Mouse (Mus musculus): Measurements from ENCODE around the gene Myo15b. TPM values are rescaled to one million over a fixed set of nuclear protein-coding genes. Genes with fewer than 3 reads are reported as not detected.

Myo15b gene
- not detected for polyA plus RNA-seq (2012; fragmentation: generic; extraction: Trizol)
- long read RNA-seq, experiment 1, result 0 reads
- long read RNA-seq, experiment 2, partial matches to known transcripts, result 0 of 1 reads
- long read RNA-seq, experiment 2, other reads (novel, unspliced or antisense), result 1 of 1 reads

DNA sequence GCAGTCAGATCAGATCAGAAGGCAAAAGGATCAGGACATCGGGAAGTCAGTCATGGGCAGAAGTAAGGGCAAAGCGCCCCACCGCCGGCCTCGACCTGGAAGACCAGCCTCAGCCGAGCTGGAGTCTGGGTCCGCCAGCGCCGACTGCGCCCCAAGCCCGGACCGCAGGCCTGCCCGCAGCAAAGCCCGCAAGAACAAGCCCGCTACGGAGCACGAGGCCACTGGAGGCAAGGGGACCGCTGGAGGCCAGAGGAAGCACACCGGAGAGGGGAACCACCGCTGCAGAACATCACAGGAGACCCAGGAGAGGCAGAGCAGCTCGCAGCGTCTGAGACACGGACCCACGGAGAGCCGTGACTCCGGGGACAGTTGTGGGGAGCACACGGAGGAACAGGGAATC, at the start of gene Myo15b:
Myo15b (plus strand) TSS at position 53 of the 400 bp plus-strand sequence.
- TF ChIP-seq CEBPB (IDR thresholded peaks at IDR 0.05; ENCODE audit: low read depth), result no peak
- no peak for TF ChIP-seq MYOD1 (IDR thresholded peaks at IDR 0.05; ENCODE audit: control insufficient read depth, insufficient read length, low read depth)
- no peak for TF ChIP-seq FOSL1 (IDR thresholded peaks at IDR 0.05; ENCODE audit: insufficient read depth, low read length, poor library complexity, severe bottlenecking)
- TF ChIP-seq USF1 (IDR thresholded peaks at IDR 0.05; ENCODE audit: low read depth), result no peak
- Histone ChIP-seq H3K27me3 (ENCODE audit: control insufficient read depth, insufficient read depth, insufficient read length) (peaks cover 77% of the 10 kb centered on the region), H3K79me3 (ENCODE audit: low read depth) (no peaks in the 10 kb centered on the region), H3K36me3 (ENCODE audit: control insufficient read depth, insufficient read depth) (no peaks in the 10 kb centered on the region), H3K4me3 (ENCODE audit: insufficient read depth, poor library complexity, severe bottlenecking) (no peak within 1 kb of the TSS), H3ac (ENCODE audit: control insufficient read depth, insufficient read length, low read depth) (no peak within 1 kb of the TSS), H3K79me2 (ENCODE audit: control insufficient read depth, insufficient read depth) (no peaks in the 10 kb centered on the region)

DNA sequence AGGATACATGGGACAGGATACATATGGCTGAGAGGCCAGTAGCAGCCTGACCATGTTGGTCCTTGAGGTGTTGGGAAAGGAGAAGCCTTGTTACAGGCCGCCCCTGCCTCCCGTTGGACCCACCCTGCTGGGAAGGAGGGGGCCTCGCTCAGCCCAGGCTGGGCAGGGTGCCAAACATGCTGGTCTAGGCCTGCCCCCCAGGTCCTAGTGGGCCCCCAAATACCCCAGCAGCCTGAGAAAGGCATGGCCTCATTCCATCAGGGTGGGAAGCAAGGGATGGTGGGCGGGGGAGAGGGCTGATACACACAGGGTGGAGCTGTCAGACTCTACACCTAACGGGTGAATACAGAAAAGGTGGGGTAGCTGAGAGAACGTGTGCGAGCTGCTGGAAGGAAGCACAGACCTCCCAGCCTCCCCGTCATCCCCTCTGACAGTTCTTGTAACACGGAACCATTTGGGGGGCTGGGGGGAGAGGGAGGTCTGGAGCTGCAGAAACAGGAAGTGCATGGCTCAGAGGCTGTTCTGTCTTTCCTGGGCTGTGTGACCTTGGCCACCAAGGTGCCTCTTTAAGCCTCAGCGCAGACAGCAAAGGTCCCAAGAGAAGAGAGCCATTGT, 49.4 kb upstream of the Myo15b start:
- TF ChIP-seq FOSL1 (IDR thresholded peaks at IDR 0.05; ENCODE audit: insufficient read depth, low read length, poor library complexity, severe bottlenecking) (no peak), MYOD1 (IDR thresholded peaks at IDR 0.05; ENCODE audit: control insufficient read depth, insufficient read length, low read depth) (no peak), USF1 (IDR thresholded peaks at IDR 0.05; ENCODE audit: low read depth) (no peak), MAX (IDR thresholded peaks at IDR 0.05) (no peak), MYOG (IDR thresholded peaks at IDR 0.05; ENCODE audit: control insufficient read depth, extremely low read depth, insufficient read length) (no peak), CTCF (IDR thresholded peaks at IDR 0.05; ENCODE audit: control insufficient read depth, insufficient read depth, insufficient read length) (no peak), CEBPB (IDR thresholded peaks at IDR 0.05; ENCODE audit: low read depth) (no peak)
- Histone ChIP-seq H3ac (ENCODE audit: control insufficient read depth, insufficient read length, low read depth) (no peak overlapping the region), H3K79me2 (ENCODE audit: control insufficient read depth, insufficient read depth) (no peaks in the 10 kb centered on the region), H3K79me3 (ENCODE audit: low read depth) (peaks cover 2% of the 10 kb centered on the region), H3K4me3 (ENCODE audit: insufficient read depth, poor library complexity, severe bottlenecking) (no peak overlapping the region), H3K27me3 (ENCODE audit: control insufficient read depth, insufficient read depth, insufficient read length) (no peaks in the 10 kb centered on the region), H3K36me3 (ENCODE audit: control insufficient read depth, insufficient read depth) (peaks cover 12% of the 10 kb centered on the region)

DNA sequence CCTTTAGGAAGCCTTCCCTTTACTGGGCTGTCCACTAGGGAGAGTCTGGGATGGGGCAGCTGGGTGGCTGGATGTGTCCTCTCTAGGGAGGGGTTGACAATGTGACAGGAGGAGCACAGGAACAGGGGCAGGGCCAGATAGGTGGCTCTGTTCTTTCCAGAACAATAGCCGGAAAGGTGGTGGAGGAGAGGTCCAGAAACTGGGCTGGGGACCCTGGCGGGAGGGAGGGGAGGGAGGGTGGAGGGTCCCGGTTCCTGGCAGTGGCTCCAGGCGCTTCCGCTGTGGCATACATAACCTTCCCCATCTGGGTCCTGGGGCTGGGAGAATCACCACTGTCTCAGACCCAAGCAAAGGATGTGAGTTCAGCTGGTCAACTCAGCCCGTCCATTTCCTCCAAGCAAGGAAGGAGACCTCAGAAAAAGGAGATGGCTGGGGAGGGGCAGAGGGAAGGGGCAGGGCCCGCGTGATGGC, 48.9 kb upstream of the Myo15b start:
- H3K4me3 ChIP-seq (ENCODE audit: insufficient read depth, poor library complexity, severe bottlenecking), result no peak overlapping the region
- H3K79me3 ChIP-seq (ENCODE audit: low read depth), result peaks cover 2% of the 10 kb centered on the region
- H3K79me2 ChIP-seq (ENCODE audit: control insufficient read depth, insufficient read depth), result no peaks in the 10 kb centered on the region
- H3ac ChIP-seq (ENCODE audit: control insufficient read depth, insufficient read length, low read depth), result no peak overlapping the region
- no peak for TF ChIP-seq FOSL1 (IDR thresholded peaks at IDR 0.05; ENCODE audit: insufficient read depth, low read length, poor library complexity, severe bottlenecking)
- no peak for TF ChIP-seq MYOG (IDR thresholded peaks at IDR 0.05; ENCODE audit: control insufficient read depth, extremely low read depth, insufficient read length)
- no peak for TF ChIP-seq USF1 (IDR thresholded peaks at IDR 0.05; ENCODE audit: low read depth)
- no peak for TF ChIP-seq MYOD1 (IDR thresholded peaks at IDR 0.05; ENCODE audit: control insufficient read depth, insufficient read length, low read depth)
- TF ChIP-seq MAX (IDR thresholded peaks at IDR 0.05), result no peak
- TF ChIP-seq CEBPB (IDR thresholded peaks at IDR 0.05; ENCODE audit: low read depth), result no peak
- no peak for TF ChIP-seq CTCF (IDR thresholded peaks at IDR 0.05; ENCODE audit: control insufficient read depth, insufficient read depth, insufficient read length)
- H3K36me3 ChIP-seq (ENCODE audit: control insufficient read depth, insufficient read depth), result peaks cover 10% of the 10 kb centered on the region
- H3K27me3 ChIP-seq (ENCODE audit: control insufficient read depth, insufficient read depth, insufficient read length), result no peaks in the 10 kb centered on the region

DNA sequence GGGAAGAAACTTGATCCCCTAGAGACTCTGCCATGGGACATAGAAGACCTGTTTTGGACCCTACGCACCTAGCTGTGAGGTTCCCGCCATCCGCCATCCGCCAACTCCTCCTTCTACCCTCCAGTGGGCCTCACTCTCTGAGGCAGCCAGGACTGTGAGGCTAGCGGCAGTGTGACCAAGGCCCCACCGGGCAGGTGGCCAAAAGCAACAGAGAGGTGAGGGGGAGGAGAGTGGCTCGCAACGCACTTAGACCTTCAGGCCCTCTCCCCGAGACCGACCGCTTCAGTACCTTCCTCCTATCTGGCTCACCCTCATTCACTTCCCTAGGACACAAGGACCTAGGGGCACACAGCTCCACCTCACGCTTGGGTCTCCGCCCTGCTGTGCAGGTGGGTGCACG, 47.8 kb upstream of the Myo15b start:
- no peak overlapping the region for H3K4me3 ChIP-seq (ENCODE audit: insufficient read depth, poor library complexity, severe bottlenecking)
- peaks cover 3% of the 10 kb centered on the region for H3K79me3 ChIP-seq (ENCODE audit: low read depth)
- no peak overlapping the region for H3ac ChIP-seq (ENCODE audit: control insufficient read depth, insufficient read length, low read depth)
- H3K36me3 ChIP-seq (ENCODE audit: control insufficient read depth, insufficient read depth), result peaks cover 2% of the 10 kb centered on the region
- TF ChIP-seq MYOG (IDR thresholded peaks at IDR 0.05; ENCODE audit: control insufficient read depth, extremely low read depth, insufficient read length) (no peak), CTCF (IDR thresholded peaks at IDR 0.05; ENCODE audit: control insufficient read depth, insufficient read depth, insufficient read length) (no peak), MYOD1 (IDR thresholded peaks at IDR 0.05; ENCODE audit: control insufficient read depth, insufficient read length, low read depth) (no peak), FOSL1 (IDR thresholded peaks at IDR 0.05; ENCODE audit: insufficient read depth, low read length, poor library complexity, severe bottlenecking) (no peak), MAX (IDR thresholded peaks at IDR 0.05) (no peak), CEBPB (IDR thresholded peaks at IDR 0.05; ENCODE audit: low read depth) (no peak), USF1 (IDR thresholded peaks at IDR 0.05; ENCODE audit: low read depth) (no peak)
- no peaks in the 10 kb centered on the region for H3K27me3 ChIP-seq (ENCODE audit: control insufficient read depth, insufficient read depth, insufficient read length)
- H3K79me2 ChIP-seq (ENCODE audit: control insufficient read depth, insufficient read depth), result peaks cover 5% of the 10 kb centered on the region

- Histone ChIP-seq H3K79me3 (ENCODE audit: low read depth) (peaks cover 3% of the 10 kb centered on the region), H3K27me3 (ENCODE audit: control insufficient read depth, insufficient read depth, insufficient read length) (no peaks in the 10 kb centered on the region), H3K36me3 (ENCODE audit: control insufficient read depth, insufficient read depth) (no peaks in the 10 kb centered on the region), H3K4me3 (ENCODE audit: insufficient read depth, poor library complexity, severe bottlenecking) (no peak overlapping the region), H3ac (ENCODE audit: control insufficient read depth, insufficient read length, low read depth) (no peak overlapping the region), H3K79me2 (ENCODE audit: control insufficient read depth, insufficient read depth) (peaks cover 8% of the 10 kb centered on the region)
- TF ChIP-seq MYOD1 (IDR thresholded peaks at IDR 0.05; ENCODE audit: control insufficient read depth, insufficient read length, low read depth) (no peak), USF1 (IDR thresholded peaks at IDR 0.05; ENCODE audit: low read depth) (no peak), FOSL1 (IDR thresholded peaks at IDR 0.05; ENCODE audit: insufficient read depth, low read length, poor library complexity, severe bottlenecking) (no peak), MAX (IDR thresholded peaks at IDR 0.05) (no peak), MYOG (IDR thresholded peaks at IDR 0.05; ENCODE audit: control insufficient read depth, extremely low read depth, insufficient read length) (no peak), CTCF (IDR thresholded peaks at IDR 0.05; ENCODE audit: control insufficient read depth, insufficient read depth, insufficient read length) (no peak), CEBPB (IDR thresholded peaks at IDR 0.05; ENCODE audit: low read depth) (no peak)
Observed at GRCm38 (mm10) chr11:115811381-115812093, 46.7 kb upstream of the Myo15b start.

All from C2C12 (cell line).